Mouse (Mus musculus): Measurements from ENCODE around the gene Stt3a.

Stt3a gene

DNA sequence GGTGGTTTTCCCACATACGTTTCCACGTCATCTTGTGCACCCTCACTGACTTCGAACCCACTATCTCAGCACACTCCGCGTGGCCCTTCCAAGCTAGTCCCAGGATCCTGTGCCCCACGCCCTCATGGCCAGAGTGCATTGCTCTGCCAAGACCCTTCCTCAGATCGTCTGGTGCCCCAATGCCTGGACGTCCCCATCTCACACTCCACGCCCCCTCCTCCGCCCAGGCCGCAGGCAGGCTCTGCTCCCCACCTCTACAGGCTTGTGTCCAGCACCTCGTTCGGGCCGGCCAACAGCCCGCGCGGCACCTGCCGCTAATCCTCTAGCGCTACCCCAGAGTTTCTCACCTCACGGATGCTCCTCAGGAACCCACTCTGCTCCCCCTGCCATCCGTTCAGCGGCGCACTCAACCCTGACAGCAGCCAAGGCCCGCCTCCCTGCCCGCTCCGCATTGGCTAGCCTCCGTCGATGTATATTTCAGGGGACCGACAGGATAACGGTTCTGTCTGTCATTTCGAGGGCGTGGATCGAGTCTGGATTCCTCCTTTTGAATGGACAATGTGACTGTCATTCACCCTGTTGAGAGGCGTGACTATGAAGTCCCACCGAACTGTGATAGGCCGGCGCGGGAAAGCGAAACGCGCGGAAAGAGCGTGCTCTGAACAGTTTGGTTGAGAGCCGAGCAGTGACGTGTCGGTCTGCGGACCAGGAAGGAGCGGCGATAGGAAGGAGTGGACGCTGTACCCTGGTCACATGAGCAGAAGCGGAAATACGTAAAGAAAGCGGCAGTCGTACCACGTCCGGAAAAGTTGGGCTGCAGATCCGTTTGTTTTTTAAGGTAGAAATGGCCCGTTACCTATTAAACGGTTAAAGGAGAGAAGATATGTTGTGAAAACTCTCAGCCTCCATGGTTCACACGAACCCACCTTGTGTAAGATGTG is at the start of gene Stt3a:
Gene Stt3a (minus strand): TSS at position 477 of the 941 bp plus-strand sequence.
- peak; percentile 86 to 99 for DNase-seq (ENCODE audit: low spot score in 2 of 2)

DNA sequence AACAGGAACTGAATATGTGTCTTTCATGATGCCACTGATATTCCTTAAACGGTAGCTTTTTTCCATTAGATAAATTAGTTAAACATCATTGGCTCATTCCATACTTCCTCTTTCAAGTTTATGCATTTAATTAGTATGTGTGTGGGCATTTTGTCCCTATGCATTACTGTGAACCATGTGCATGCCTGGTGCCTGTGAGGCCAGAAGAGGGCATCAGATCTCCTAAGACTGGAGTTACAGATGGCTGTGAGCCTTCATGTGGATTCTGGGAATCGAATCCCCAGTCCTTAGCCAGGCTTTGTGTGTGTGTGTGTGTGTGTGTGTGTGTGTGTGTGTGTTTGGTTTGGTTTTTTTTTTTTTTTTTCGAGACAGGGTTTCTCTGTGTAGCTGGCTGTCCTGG is 47.0 kb upstream of the Stt3a start:
- no peak for DNase-seq (ENCODE audit: low spot score in 2 of 2)

- no peak for DNase-seq (ENCODE audit: low spot score in 2 of 2)
Observed at GRCm38 (mm10) chr9:36808126-36808785, 40.8 kb upstream of the Stt3a start.

DNA sequence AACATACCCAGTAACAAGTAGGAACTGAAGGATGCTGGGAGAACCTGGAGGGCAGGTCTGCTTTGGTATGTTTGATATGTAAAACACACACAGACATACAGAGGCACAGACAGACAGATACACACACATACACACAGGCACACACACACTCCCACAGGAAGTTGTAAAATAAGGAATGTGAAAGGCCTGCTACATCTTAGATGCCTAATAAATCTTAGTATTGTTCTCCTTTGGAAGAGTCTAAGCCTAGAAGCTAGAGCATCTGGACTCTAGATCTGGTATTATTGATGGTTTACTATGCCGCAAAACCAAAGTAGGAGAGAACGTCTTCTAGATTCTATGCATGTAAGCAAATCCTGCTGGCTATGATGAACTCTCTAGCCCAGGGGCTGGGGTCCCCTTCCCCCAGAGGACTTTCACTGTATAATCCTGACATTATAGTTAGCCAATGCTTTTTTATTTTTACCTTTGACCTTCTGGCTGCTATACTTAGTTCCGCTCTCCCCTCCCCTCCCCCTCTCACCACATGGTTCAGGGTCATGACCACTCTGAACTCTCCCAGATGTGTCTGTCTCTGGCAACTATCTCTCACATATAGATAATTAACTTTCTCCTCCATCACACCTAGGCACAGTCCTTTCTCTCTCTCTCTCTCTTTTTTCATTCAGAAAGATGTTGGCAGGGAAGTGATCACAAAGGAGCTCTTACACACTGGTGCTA is 37.9 kb upstream of the Stt3a start:
- no peak for DNase-seq (ENCODE audit: low spot score in 2 of 2)

- no peak for DNase-seq (ENCODE audit: low spot score in 2 of 2)
Observed at GRCm38 (mm10) chr9:36803926-36804325, 36.4 kb upstream of the Stt3a start.

DNA sequence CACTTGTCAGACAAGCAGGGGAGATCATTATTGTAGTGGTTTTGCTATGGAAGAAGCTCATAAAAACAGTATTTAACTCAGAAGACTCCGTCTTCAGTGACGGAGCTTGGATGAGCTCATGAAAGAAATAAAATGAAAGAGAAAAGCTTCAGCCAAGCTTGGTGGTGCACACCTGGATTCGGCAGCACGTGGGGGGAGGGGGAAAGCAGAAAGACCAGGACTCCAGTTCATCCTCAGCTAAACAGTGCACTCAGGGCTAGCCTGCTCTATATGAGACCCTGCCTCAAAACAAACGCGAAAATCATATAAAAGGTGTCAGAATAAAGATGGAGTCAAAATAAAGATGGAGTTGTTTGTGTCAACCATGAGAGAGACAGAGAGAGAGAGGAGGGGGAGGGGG is 35.9 kb upstream of the Stt3a start:
- DNase-seq (ENCODE audit: low spot score in 2 of 2): no peak

GRCm38 (mm10) chr9:36802951-36803350 is 35.5 kb upstream of the Stt3a start:
- no peak for DNase-seq (ENCODE audit: low spot score in 2 of 2)

DNA sequence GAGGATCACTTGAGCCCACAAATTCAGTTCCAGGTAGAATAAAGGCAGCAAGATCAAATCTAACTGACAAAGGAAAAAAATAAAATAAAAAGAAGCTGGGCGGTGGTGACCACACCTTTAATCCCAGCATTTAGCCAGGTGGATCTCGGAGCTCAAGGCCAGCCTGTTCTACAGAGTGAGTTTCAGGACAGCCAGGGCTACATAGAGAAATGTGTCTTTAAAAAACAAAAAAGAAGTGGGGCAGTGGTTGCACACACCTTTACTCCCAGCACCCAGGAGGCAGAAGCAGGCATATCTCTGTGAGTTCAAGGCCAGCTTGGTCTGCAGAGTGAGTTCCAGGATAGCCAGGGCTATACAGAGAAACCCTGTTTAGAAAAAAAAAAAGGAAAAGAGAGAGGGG is 34.5 kb upstream of the Stt3a start:
- DNase-seq (ENCODE audit: low spot score in 2 of 2): no peak

- peak; percentile 92 to 99 for DNase-seq (ENCODE audit: low spot score in 2 of 2)
Observed at GRCm38 (mm10) chr9:36796781-36797555, 29.5 kb upstream of the Stt3a start, which contains the start of gene Ei24. Ei24 (minus strand) TSS chr9:36797393.

DNA sequence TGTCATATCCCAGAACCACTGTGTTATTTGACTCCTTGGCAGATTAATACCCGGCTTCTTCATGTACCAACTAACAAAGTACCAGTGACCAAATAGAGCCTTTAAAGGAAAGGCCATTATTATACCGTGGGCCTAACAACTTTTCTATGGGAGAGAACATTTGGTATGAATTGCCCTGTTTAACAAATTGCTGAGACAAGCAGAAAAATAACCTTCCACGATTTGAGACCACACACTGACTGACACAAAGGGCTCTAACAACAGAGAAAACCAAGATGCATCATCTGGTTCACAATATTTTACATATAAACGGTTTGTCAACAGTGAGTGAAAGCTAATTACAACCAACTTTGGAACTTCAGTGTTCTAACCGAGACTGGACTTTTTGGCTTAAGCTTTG is 28.7 kb upstream of the Stt3a start:
- no peak for DNase-seq (ENCODE audit: low spot score in 2 of 2)

DNA sequence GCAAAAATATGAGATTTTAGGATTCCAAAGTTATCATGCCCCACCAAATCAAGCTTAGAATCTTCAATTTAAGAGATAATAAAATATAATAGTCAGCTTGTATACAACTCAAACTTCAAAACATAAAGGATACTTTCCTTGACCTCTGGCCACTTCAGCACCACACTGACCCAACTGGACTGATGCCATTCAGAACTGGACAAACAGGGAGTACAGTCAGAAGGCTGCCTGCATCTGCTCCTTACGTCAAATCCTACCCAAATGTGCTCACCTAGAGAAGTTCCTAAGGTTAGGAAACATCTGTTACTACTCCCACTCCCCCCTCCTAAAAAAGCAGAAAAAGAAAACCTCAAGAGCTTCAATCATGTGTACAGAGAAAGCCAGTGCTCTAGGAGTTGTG is 28.1 kb upstream of the Stt3a start:
- peak; percentile 11 to 12 for DNase-seq (ENCODE audit: low spot score in 2 of 2)

GRCm38 (mm10) chr9:36794487-36794886 is 27.0 kb upstream of the Stt3a start:
- no peak for DNase-seq (ENCODE audit: low spot score in 2 of 2)

- DNase-seq (ENCODE audit: low spot score in 2 of 2): no peak
Observed at GRCm38 (mm10) chr9:36792191-36792590, 24.7 kb upstream of the Stt3a start.

GRCm38 (mm10) chr9:36783921-36784320 is 16.4 kb upstream of the Stt3a start:
- DNase-seq (ENCODE audit: low spot score in 2 of 2): no peak

- DNase-seq (ENCODE audit: low spot score in 2 of 2): no peak
Observed at GRCm38 (mm10) chr9:36769048-36769413, 1.6 kb upstream of the Stt3a start.

DNA sequence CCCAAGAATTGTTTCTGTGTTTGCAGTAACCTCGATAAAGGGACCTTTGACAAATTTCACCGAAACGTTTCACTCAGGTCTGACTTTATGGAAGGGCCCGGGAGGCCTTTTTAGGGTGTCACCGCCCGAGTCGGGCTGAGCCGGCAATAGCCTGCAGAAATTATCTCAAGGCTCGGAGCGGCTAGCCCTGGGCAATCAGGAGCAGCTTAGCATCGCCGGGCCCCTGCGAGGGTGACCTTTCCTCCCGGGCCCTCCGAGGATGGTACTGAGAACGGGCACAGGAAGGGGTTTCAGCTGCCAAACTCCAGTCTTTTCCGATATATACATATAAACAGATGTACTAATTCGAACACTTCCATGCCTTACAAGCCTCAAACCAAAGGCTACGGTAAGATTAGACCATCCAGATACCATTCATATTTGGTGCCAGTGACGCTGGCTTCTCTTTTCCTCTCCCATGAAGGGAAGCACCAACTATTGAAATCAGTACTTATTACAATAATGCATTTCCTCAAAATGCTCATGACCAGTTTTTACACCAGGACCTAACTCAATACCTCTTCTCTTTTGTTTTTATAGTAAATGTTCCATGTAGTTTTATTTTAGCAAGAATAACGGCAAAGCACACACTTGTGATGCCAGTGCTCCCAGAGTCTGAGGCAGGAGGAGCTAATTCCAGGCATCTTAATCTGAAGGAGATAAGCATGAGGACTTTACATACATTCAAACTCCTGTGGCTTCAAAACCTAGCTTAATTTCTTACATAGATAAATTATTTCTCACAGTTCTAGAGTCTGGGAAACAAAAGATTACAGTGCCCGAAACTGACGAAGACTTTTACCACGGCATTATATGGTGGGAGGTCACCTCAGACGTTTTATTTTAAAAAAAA is 923 bp upstream of the Stt3a start:
- peak; percentile 9 to 50 for DNase-seq (ENCODE audit: low spot score in 2 of 2)

GRCm38 (mm10) chr9:36764378-36764777 is 3.1 kb downstream of the Stt3a start:
- no peak for DNase-seq (ENCODE audit: low spot score in 2 of 2)

DNA sequence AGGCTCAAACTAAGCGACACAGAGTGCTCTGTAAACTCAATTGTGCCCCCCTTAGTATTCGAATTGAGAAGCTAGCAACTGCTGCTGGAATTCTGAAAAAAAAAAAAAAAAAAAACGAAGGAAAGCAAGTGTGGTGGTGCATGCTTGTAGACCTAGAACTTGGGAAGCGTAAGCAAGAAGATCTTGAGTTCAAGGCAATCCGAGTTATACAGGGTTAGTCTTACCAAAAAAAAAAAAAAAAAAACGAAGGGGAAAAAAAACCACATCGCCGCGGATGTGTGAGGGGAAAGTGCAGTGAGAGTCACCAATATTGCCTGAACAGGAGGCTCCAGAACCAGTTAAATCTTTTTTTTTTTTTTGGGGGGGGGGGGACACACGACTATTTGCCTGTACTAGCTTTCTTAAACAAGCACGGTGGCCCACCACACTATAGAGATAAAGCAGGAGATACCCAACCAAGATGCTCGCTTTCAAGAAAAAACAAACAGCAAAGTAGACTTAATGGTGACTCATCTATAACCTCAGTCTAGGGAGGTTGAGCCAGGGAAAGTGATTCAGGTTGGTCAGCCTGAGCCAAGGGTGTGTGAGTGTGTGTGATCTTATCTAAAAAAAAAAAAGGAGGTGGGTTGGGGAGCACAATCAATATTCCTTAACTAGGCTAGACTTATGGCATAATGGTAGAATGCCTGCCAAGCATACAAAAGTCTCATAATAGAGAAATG is 40.3 kb downstream of the Stt3a start, which contains the start of gene Chek1:
Gene Chek1 (minus strand): TSS at position 32 of the 722 bp plus-strand sequence.
- DNase-seq (ENCODE audit: low spot score in 2 of 2): peak in 1 of 2 experiments; percentile 1

- peak; percentile 85 to 92 for DNase-seq (ENCODE audit: low spot score in 2 of 2)
Observed at GRCm38 (mm10) chr9:36726131-36727033, 41.1 kb downstream of the Stt3a start.

Measured in urinary bladder, adult 18-20 months (tissue).